Mouse (Mus musculus): ENCODE results near the gene Naip5. TPM values are rescaled to one million over a fixed set of nuclear protein-coding genes. Genes with fewer than 3 reads are reported as not detected.
"Not testable (repeated sequence)": the region's sequence is repeated elsewhere in the genome, so short reads cannot be mapped to it uniquely, and the experiment has no call there.

Naip5 gene
- polyA plus RNA-seq (2015; fragmentation: Nextera tagmentation; extraction: Ambion mirVana), result 0.50 and 0.53 TPM in 2 replicates

GRCm38 (mm10) chr13:100246223-100246622, at the start of gene Naip5:
Gene Naip5 (minus strand): TSS chr13:100246323.
- H3K27me3 ChIP-seq (ENCODE audit: insufficient read depth, low read length); H3K4me1 ChIP-seq (ENCODE audit: insufficient read depth); H3K4me3 ChIP-seq (ENCODE audit: low read depth, low read length); H3K27ac ChIP-seq (ENCODE audit: low read depth); H3K9me3 ChIP-seq (ENCODE audit: low read length); DNase-seq; ATAC-seq; H3K4me2 ChIP-seq (ENCODE audit: low read depth, low read length); H3K9ac ChIP-seq (replicated peaks); H3K36me3 ChIP-seq (replicated peaks; ENCODE audit: insufficient read depth, low read length): not testable (repeated sequence)
- WGBS (ENCODE audit: insufficient replicate concordance), result 69% methylated on average over 4 of the region's 4 CpGs

- no peak for ATAC-seq
Measured at GRCm38 (mm10) chr13:100284611-100285010, 38.5 kb upstream of the Naip5 start.

GRCm38 (mm10) chr13:100271474-100272132, 25.5 kb upstream of the Naip5 start:
- not testable (repeated sequence) for H3K27me3 ChIP-seq (ENCODE audit: insufficient read depth, low read length); ATAC-seq; H3K9me3 ChIP-seq (ENCODE audit: low read length); H3K27ac ChIP-seq (ENCODE audit: low read depth); H3K4me3 ChIP-seq (ENCODE audit: low read depth, low read length); H3K36me3 ChIP-seq (replicated peaks; ENCODE audit: insufficient read depth, low read length); H3K4me2 ChIP-seq (ENCODE audit: low read depth, low read length); DNase-seq; H3K4me1 ChIP-seq (ENCODE audit: insufficient read depth); H3K9ac ChIP-seq (replicated peaks)
- WGBS (ENCODE audit: insufficient replicate concordance), result no CpG with 5 or more reads among the region's 1 CpGs

More at GRCm38 (mm10) chr13:100284611-100285010, 38.5 kb upstream of the Naip5 start:
- DNase-seq, result no peak
- no peaks in the 10 kb centered on the region for H3K4me1 ChIP-seq (ENCODE audit: insufficient read depth)
- H3K27ac ChIP-seq (ENCODE audit: low read depth), result no peak overlapping the region
- H3K36me3 ChIP-seq (replicated peaks; ENCODE audit: insufficient read depth, low read length), result no peaks in the 10 kb centered on the region
- WGBS (ENCODE audit: insufficient replicate concordance), result 78% methylated on average over 1 of the region's 1 CpGs
- no peaks in the 10 kb centered on the region for H3K9me3 ChIP-seq (ENCODE audit: low read length)
- no peaks in the 10 kb centered on the region for H3K27me3 ChIP-seq (ENCODE audit: insufficient read depth, low read length)
- H3K4me2 ChIP-seq (ENCODE audit: low read depth, low read length), result no peak overlapping the region
- no peak overlapping the region for H3K9ac ChIP-seq (replicated peaks)
- H3K4me3 ChIP-seq (ENCODE audit: low read depth, low read length), result no peak overlapping the region
- no peak for TF ChIP-seq CTCF (IDR thresholded peaks at IDR 0.05; ENCODE audit: low read depth)
- TF ChIP-seq EP300 (IDR thresholded peaks at IDR 0.05; ENCODE audit: low read depth), result no peak

- not testable (repeated sequence) for H3K9me3 ChIP-seq (ENCODE audit: low read length); H3K4me2 ChIP-seq (ENCODE audit: low read depth, low read length); DNase-seq; H3K4me3 ChIP-seq (ENCODE audit: low read depth, low read length); H3K4me1 ChIP-seq (ENCODE audit: insufficient read depth); H3K36me3 ChIP-seq (replicated peaks; ENCODE audit: insufficient read depth, low read length); H3K27me3 ChIP-seq (ENCODE audit: insufficient read depth, low read length); H3K27ac ChIP-seq (ENCODE audit: low read depth); ATAC-seq; H3K9ac ChIP-seq (replicated peaks)
- 54% methylated on average over 2 of the region's 2 CpGs for WGBS (ENCODE audit: insufficient replicate concordance)
Measured at GRCm38 (mm10) chr13:100256996-100257395, 10.9 kb upstream of the Naip5 start.

GRCm38 (mm10) chr13:100255925-100256324, 9.8 kb upstream of the Naip5 start:
- not testable (repeated sequence) for H3K4me3 ChIP-seq (ENCODE audit: low read depth, low read length); ATAC-seq; H3K27me3 ChIP-seq (ENCODE audit: insufficient read depth, low read length); DNase-seq; H3K9me3 ChIP-seq (ENCODE audit: low read length); H3K4me1 ChIP-seq (ENCODE audit: insufficient read depth); H3K4me2 ChIP-seq (ENCODE audit: low read depth, low read length); H3K27ac ChIP-seq (ENCODE audit: low read depth); H3K36me3 ChIP-seq (replicated peaks; ENCODE audit: insufficient read depth, low read length); H3K9ac ChIP-seq (replicated peaks)
- WGBS (ENCODE audit: insufficient replicate concordance), result 74% methylated on average over 5 of the region's 6 CpGs

GRCm38 (mm10) chr13:100251897-100252296, 5.8 kb upstream of the Naip5 start:
- H3K4me1 ChIP-seq (ENCODE audit: insufficient read depth); H3K27me3 ChIP-seq (ENCODE audit: insufficient read depth, low read length); H3K27ac ChIP-seq (ENCODE audit: low read depth); ATAC-seq; H3K4me2 ChIP-seq (ENCODE audit: low read depth, low read length); DNase-seq; H3K9ac ChIP-seq (replicated peaks); H3K36me3 ChIP-seq (replicated peaks; ENCODE audit: insufficient read depth, low read length); H3K9me3 ChIP-seq (ENCODE audit: low read length); H3K4me3 ChIP-seq (ENCODE audit: low read depth, low read length): not testable (repeated sequence)
- 90% methylated on average over 2 of the region's 2 CpGs for WGBS (ENCODE audit: insufficient replicate concordance)

- not testable (repeated sequence) for H3K4me3 ChIP-seq (ENCODE audit: low read depth, low read length); H3K9ac ChIP-seq (replicated peaks); H3K27me3 ChIP-seq (ENCODE audit: insufficient read depth, low read length); H3K27ac ChIP-seq (ENCODE audit: low read depth); H3K4me2 ChIP-seq (ENCODE audit: low read depth, low read length); H3K9me3 ChIP-seq (ENCODE audit: low read length); H3K36me3 ChIP-seq (replicated peaks; ENCODE audit: insufficient read depth, low read length); H3K4me1 ChIP-seq (ENCODE audit: insufficient read depth)
- DNase-seq, result peak; percentile 20
- TF ChIP-seq CTCF (IDR thresholded peaks at IDR 0.05; ENCODE audit: low read depth), result peak; percentile 25
- WGBS (ENCODE audit: insufficient replicate concordance), result 26% methylated on average over 5 of the region's 5 CpGs
- peak; percentile 75 for ATAC-seq
Measured at GRCm38 (mm10) chr13:100246896-100247519, 885 bp upstream of the Naip5 start.
